Mouse (Mus musculus): ENCODE results near the gene Mphosph8. TPM values are rescaled to one million over a fixed set of nuclear protein-coding genes. Genes with fewer than 3 reads are reported as not detected.

Mphosph8 gene
- total and polyA plus RNA-seq, 3 experiments = 9.6 to 64.3 (median 45.1) TPM

DNA sequence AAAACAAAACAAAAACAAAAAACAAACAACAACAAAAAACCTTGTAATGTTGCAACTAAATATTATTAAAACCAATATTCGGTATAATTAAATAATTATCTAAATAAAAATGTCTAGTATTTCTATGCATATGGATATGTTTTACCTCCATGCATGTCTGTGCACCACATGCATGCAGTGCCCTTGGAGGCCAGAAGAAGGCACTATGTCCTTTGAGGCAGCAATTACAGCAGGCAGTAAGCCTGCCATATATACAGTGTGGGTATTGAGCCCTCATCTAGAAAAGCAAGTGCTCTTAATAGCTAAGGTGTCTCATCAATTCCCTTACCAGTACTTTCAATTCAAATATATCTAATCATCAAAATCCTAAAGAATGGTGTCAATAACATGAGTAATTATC is 72.1 kb downstream of the Mphosph8 start:
- ATAC-seq (ENCODE audit: extremely low read depth, insufficient number of reproducible peaks, low FRiP score, poor library complexity, severe bottlenecking) = no peak
- peaks cover 46% of the 10 kb centered on the region for H3K36me3 ChIP-seq (replicated peaks)

More for the DNA sequence above, 72.1 kb downstream of the Mphosph8 start:
- Histone ChIP-seq H3K4me3 (ENCODE audit: low read depth, low read length) (no peak overlapping the region), H3K9me3 (replicated peaks) (no peaks in the 10 kb centered on the region), H3K27me3 (ENCODE audit: insufficient read depth, low read length) (no peaks in the 10 kb centered on the region), H3K4me1 (ENCODE audit: insufficient read depth, low read depth, low read length) (no peaks in the 10 kb centered on the region)
- no peak for TF ChIP-seq POLR2AphosphoS5 (IDR thresholded peaks at IDR 0.05; ENCODE audit: insufficient replicate concordance, low read depth, low read length)
- TF ChIP-seq CTCF (IDR thresholded peaks at IDR 0.05; ENCODE audit: low read depth, low read length) = no peak
- no peak for TF ChIP-seq TAL1 (conservative IDR thresholded peaks at IDR 0.05; ENCODE audit: low read depth, low read length)
- no peak for TF ChIP-seq GATA2 (IDR thresholded peaks at IDR 0.05; ENCODE audit: borderline replicate concordance, low read depth, low read length)
- no peak for TF ChIP-seq GATA1 (IDR thresholded peaks at IDR 0.05; ENCODE audit: borderline replicate concordance, low read length)
- DNase-seq (ENCODE audit: low spot score) = no peak

Other genes with a start within 250 kb of the Mphosph8 start
- 13.0 and 17.4 TPM in 2 replicates for gene Cenpj, start 92.8 kb upstream of the Mphosph8 start, total RNA-seq (2014; fragmentation: Nextera tagmentation)
- gene Cenpj, start 92.8 kb upstream of the Mphosph8 start, total RNA-seq (2017) = 13.7 and 18.8 TPM in 2 replicates
- gene Cenpj, start 92.8 kb upstream of the Mphosph8 start, polyA plus RNA-seq (2012) = 0.34 and 0.48 TPM in 2 replicates
- 29.1 and 30.8 TPM in 2 replicates for gene Parp4, start 92.6 kb upstream of the Mphosph8 start, total RNA-seq (2014; fragmentation: Nextera tagmentation)
- 6.9 TPM in 2 replicates for gene Parp4, start 92.6 kb upstream of the Mphosph8 start, total RNA-seq (2017)
- gene Parp4, start 92.6 kb upstream of the Mphosph8 start, polyA plus RNA-seq (2012) = 1.2 and 1.4 TPM in 2 replicates
- 87.9 and 104 TPM in 2 replicates for gene Pspc1, start 110.1 kb downstream of the Mphosph8 start, total RNA-seq (2014; fragmentation: Nextera tagmentation)
- 49.7 and 67.7 TPM in 2 replicates for gene Pspc1, start 110.1 kb downstream of the Mphosph8 start, total RNA-seq (2017)
- gene Pspc1, start 110.1 kb downstream of the Mphosph8 start, polyA plus RNA-seq (2012) = 10.4 and 11.5 TPM in 2 replicates
- 49.9 and 62.6 TPM in 2 replicates for gene Zmym5, start 143.5 kb downstream of the Mphosph8 start, total RNA-seq (2014; fragmentation: Nextera tagmentation)
- 27.0 and 28.6 TPM in 2 replicates for gene Zmym5, start 143.5 kb downstream of the Mphosph8 start, total RNA-seq (2017)
- 1.8 and 2.1 TPM in 2 replicates for gene Zmym5, start 143.5 kb downstream of the Mphosph8 start, polyA plus RNA-seq (2012)
- 118 and 147 TPM in 2 replicates for gene Zmym2, start 218.4 kb downstream of the Mphosph8 start, total RNA-seq (2014; fragmentation: Nextera tagmentation)
- 57.3 and 58.1 TPM in 2 replicates for gene Zmym2, start 218.4 kb downstream of the Mphosph8 start, total RNA-seq (2017)
- 0.97 and 2.1 TPM in 2 replicates for gene Zmym2, start 218.4 kb downstream of the Mphosph8 start, polyA plus RNA-seq (2012)